Mouse (Mus musculus) ES-E14 (cell line): Measurements from ENCODE around the gene Pgr. TPM values are rescaled to one million over a fixed set of nuclear protein-coding genes. Genes with fewer than 3 reads are reported as not detected.

Experiments
- DNase-seq: peaks from one replicate; pipeline ENCODE4 v3.0.0-alpha.2; 2013; ENCODE audit warnings: low read depth, low spot score
- H3K27ac ChIP-seq: 2 replicates; pipeline ENCODE4 v1.5.1; 2012; ENCODE audit warnings: low read depth, mild to moderate bottlenecking, low read length, moderate library complexity, mixed read lengths; ENCODE audit not compliant: poor library complexity, insufficient read depth, severe bottlenecking
- H3K36me3 ChIP-seq: 2 replicates; pipeline ENCODE4 v1.6.1; 2012; ENCODE audit warnings: mild to moderate bottlenecking, low read length, moderate library complexity, mixed read lengths; ENCODE audit not compliant: control insufficient read depth, poor library complexity, insufficient read depth, severe bottlenecking
- H3K4me1 ChIP-seq, 2 experiments: fragments of 150-350 bp in 1 of 2; sonication (generic) in 1 of 2; 2 replicates each; pipeline ENCODE4 v1.6.1; 2012; ENCODE audit warnings: low read length in 2 of 2, mild to moderate bottlenecking in 1 of 2, mixed read lengths in 1 of 2; ENCODE audit not compliant: control insufficient read depth in 2 of 2, insufficient read depth in 2 of 2, poor library complexity in 1 of 2
- H3K4me3 ChIP-seq, 2 experiments: fragments of 150-350 bp in 1 of 2; sonication (generic) in 1 of 2; 2 replicates each; pipeline ENCODE4 v1.5.1; 2012; ENCODE audit warnings: low read length in 2 of 2, low read depth in 1 of 2, mild to moderate bottlenecking in 1 of 2, mixed read lengths in 1 of 2; ENCODE audit not compliant: insufficient read depth in 1 of 2, poor library complexity in 1 of 2, severe bottlenecking in 1 of 2
- H3K9ac ChIP-seq: 2 replicates; pipeline ENCODE4 v1.6.1; 2012; ENCODE audit warnings: low read depth, mild to moderate bottlenecking, low read length, mixed read lengths; ENCODE audit not compliant: poor library complexity, insufficient read depth, severe bottlenecking
- H3K9me3 ChIP-seq: fragments of 150-350 bp; sonication (generic); 2 replicates; pipeline ENCODE4 v1.6.1; 2012; ENCODE audit warnings: low read depth, mild to moderate bottlenecking, low read length; ENCODE audit not compliant: control insufficient read depth, insufficient read depth
- CHD2 ChIP-seq: IDR thresholded peaks from 2 replicates; pipeline ENCODE4 v1.6.1; 2014; ENCODE audit warnings: mild to moderate bottlenecking, low read depth, low read length, inconsistent platforms
- HCFC1 ChIP-seq: IDR thresholded peaks from 2 replicates; pipeline ENCODE4 v1.6.1; 2012; ENCODE audit warnings: low read length, inconsistent platforms, borderline replicate concordance; ENCODE audit not compliant: insufficient read depth
- MAFK ChIP-seq: IDR thresholded peaks from 2 replicates; pipeline ENCODE4 v1.6.1; 2014; ENCODE audit warnings: mild to moderate bottlenecking, low read depth, low read length, inconsistent platforms; ENCODE audit not compliant: insufficient read depth
- ZC3H11A ChIP-seq: IDR thresholded peaks from 2 replicates; pipeline ENCODE4 v1.6.1; 2012; ENCODE audit warnings: low read depth, mild to moderate bottlenecking, inconsistent platforms, low read length, borderline replicate concordance
- ZNF384 ChIP-seq: IDR thresholded peaks from 2 replicates; pipeline ENCODE4 v1.6.1; 2012; ENCODE audit warnings: low read depth, low read length, inconsistent platforms
- in situ Hi-C, 2 experiments: fragments of 600-800 bp; cut with MboI; formaldehyde crosslinking; loops; one replicate each; pipeline ENCODE4 v1.15.1; 2025; ENCODE audit warnings: low sequenced_read_pairs in 2 of 2, inconsistent platforms in 1 of 2; ENCODE audit not compliant: unreplicated experiment in 2 of 2
- total RNA-seq: library from RNA; depleted of rRNA; stranded (reverse); fragments of 300-350 nt; gene quantifications from 2 replicates; pipeline ENCODE4 v1.2.3, GENCODE M21; 2012

Gene Pgr
- total RNA-seq, 1 experiment, result 0.27 TPM

GRCm38 (mm10) chr9:8971491-8971890, 71.9 kb downstream of the Pgr start, which contains the start of gene Gm16485:
Gene Gm16485 (plus strand): TSS chr9:8971791.
- Histone ChIP-seq H3K27ac (no peak within 1 kb of the TSS), H3K4me1 (no peaks in the 10 kb centered on the region), H3K4me3 (no peak within 1 kb of the TSS), H3K36me3 (no peaks in the 10 kb centered on the region), H3K9me3 (no peaks in the 10 kb centered on the region), H3K9ac (no peak within 1 kb of the TSS)
- in situ Hi-C loops, result no loop called here
- TF ChIP-seq CHD2 (no peak), HCFC1 (no peak), ZC3H11A (no peak), ZNF384 (no peak), MAFK (no peak)
- no peak for DNase-seq

DNA sequence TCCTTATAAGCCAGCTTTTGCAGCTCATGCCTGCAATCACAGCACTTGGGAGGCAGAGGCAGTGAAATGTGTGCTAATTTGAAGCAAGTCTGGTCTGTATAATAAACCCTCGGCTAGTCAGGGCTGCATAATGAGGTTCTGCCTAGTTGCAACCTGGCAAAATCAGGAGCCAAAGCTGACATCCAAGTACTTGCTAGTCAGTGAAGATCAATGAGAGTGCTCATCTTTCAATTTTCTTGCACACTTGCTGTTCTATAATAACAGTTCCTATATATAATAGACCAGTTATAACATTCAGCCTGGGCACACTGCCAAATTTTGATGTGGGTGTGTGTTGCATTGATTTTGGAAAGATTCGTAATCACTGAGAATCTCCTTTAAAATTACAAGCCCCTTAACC, 78.1 kb downstream of the Pgr start:
- H3K9ac ChIP-seq, result no peak overlapping the region
- in situ Hi-C loops, result no loop called here
- DNase-seq, result no peak

GRCm38 (mm10) chr9:8982315-8982714, 82.7 kb downstream of the Pgr start:
- no peak for TF ChIP-seq CHD2
- no peak for TF ChIP-seq ZC3H11A
- TF ChIP-seq HCFC1, result no peak
- TF ChIP-seq MAFK, result no peak
- no peak for TF ChIP-seq ZNF384
- no peak overlapping the region for H3K4me3 ChIP-seq
- no peaks in the 10 kb centered on the region for H3K4me1 ChIP-seq
- H3K9ac ChIP-seq, result no peak overlapping the region
- in situ Hi-C loops, result no loop called here
- H3K9me3 ChIP-seq, result no peaks in the 10 kb centered on the region
- H3K36me3 ChIP-seq, result no peaks in the 10 kb centered on the region
- H3K27ac ChIP-seq, result no peak overlapping the region
- no peak for DNase-seq

More for the DNA sequence above, 78.1 kb downstream of the Pgr start:
- no peaks in the 10 kb centered on the region for H3K9me3 ChIP-seq
- no peaks in the 10 kb centered on the region for H3K36me3 ChIP-seq
- H3K27ac ChIP-seq, result no peak overlapping the region
- H3K4me1 ChIP-seq, result no peaks in the 10 kb centered on the region
- no peak for TF ChIP-seq ZC3H11A
- TF ChIP-seq HCFC1, result no peak
- no peak for TF ChIP-seq MAFK
- H3K4me3 ChIP-seq, result no peak overlapping the region

DNA sequence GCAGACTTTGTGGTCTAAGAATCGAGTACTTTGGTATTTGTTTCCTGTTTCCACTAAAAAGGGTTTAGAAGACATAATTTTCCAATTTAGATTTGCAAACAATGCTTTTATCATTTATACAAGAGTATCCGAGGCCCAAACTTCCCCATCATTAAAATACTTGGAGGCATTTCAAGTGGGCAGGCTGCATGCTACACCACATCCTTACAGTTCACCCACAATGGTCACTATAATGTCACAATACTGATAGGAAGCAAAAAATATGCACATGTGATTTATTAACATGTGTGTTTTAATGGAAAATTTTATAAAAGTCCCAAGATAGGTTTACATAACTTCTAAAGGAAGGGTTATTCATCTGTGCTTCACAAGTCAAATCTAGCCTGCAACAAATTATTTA, 96.9 kb downstream of the Pgr start:
- TF ChIP-seq CHD2 (no peak), ZC3H11A (no peak), ZNF384 (no peak), HCFC1 (no peak), MAFK (no peak)
- Histone ChIP-seq H3K4me3 (no peak overlapping the region), H3K4me1 (no peaks in the 10 kb centered on the region), H3K27ac (no peak overlapping the region), H3K9me3 (no peaks in the 10 kb centered on the region), H3K9ac (no peak overlapping the region), H3K36me3 (no peaks in the 10 kb centered on the region)
- DNase-seq, result no peak
- in situ Hi-C loops, result no loop called here

DNA sequence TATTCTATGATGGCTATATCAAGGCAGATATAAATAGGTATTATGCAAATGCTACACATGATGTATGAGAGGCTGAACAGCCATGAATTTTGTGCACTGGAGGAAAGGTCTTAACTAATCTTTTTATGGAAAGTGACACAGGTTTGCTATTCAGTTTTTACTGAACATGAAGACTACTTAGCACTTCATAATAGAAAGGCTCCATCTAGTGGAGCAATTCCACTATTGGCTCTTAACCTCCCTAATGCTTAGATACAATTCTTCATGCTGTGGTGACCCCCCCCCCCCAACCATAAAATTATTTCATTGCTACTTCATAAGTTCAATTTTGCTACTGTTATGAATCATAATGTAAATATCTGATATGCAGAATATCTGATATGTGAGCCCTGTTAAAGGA, 101.5 kb downstream of the Pgr start:
- TF ChIP-seq HCFC1 (no peak), ZNF384 (no peak), MAFK (no peak), ZC3H11A (no peak), CHD2 (no peak)
- Histone ChIP-seq H3K9me3 (no peaks in the 10 kb centered on the region), H3K27ac (no peak overlapping the region), H3K36me3 (no peaks in the 10 kb centered on the region), H3K4me3 (no peak overlapping the region), H3K9ac (no peak overlapping the region), H3K4me1 (no peaks in the 10 kb centered on the region)
- in situ Hi-C loops, result no loop called here
- no peak for DNase-seq
